Mouse (Mus musculus) small intestine, adult 2 months (tissue): ENCODE data around the gene Rad51b.

Source experiments
- CTCF ChIP-seq: fragments of 200-500 bp; IDR thresholded peaks from 2 replicates; pipeline ENCODE4 v1.5.1; 2012; ENCODE audit warnings: low read depth, mild to moderate bottlenecking, control low read depth, inconsistent platforms, low read length, moderate library complexity, mixed read lengths; ENCODE audit not compliant: insufficient replicate concordance, insufficient read length; ENCODE audit errors: extremely low read depth
- POLR2A ChIP-seq: fragments of 200-500 bp; IDR thresholded peaks from 2 replicates; pipeline ENCODE4 v1.6.1; 2012; ENCODE audit warnings: low read depth, mild to moderate bottlenecking, control low read depth, inconsistent platforms, low read length, moderate library complexity

DNA sequence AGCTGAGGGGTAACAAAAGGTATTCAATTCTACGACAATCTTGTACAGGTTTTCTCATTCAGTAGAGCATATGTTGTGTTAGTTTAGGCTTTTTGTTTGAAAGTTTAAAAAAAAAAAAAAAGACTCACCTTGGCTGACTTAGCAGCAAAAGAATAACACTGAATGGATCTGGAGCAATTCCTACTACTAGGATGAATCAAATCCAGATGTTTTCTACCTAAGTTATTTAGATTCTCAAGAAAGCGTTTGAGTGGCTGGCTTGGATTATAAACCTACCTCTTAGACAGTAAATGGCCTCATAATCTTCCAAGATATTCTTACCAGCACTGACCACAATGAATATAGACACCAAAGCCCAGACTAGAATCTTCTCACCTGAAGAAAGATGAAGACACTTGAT is 300.7 kb downstream of the Rad51b start:
- no peak for TF ChIP-seq CTCF
- TF ChIP-seq POLR2A: no peak
